In genomic region chr4:120893656-120894401, GRCm38 (mm10) we compare ENCODE assay signal across 20 mouse cellular contexts. TPM values are rescaled to one million over a fixed set of nuclear protein-coding genes. Genes with fewer than 3 reads are reported as not detected.
A peak's percentile ranks its signal among the peaks of the same experiment; 100 is the strongest.
DNase-seq lines count a peak whose midpoint lies in the region; ATAC-seq and TF ChIP-seq lines count a peak whose summit lies in the region.
"Had no signal": no experiment of that assay in that cellular context is flagged by ENCODE, and none has a peak within 500 bp of the region (broad histone marks: within the 10 kb centered on the region; RNA-seq: fewer than 3 reads in every experiment).

No protein-coding gene starts in this region.

- DNase-seq in frontal cortex, postnatal 14 days (ENCODE audit: low spot score in 2 of 2) = no peak
- DNase-seq in left cerebral cortex, adult 2 months (ENCODE audit: extremely low spot score in 1 of 2, low spot score in 2 of 2) = no peak
- DNase-seq in left cerebral cortex, postnatal 10 days (ENCODE audit: extremely low spot score in 1 of 2, low spot score in 2 of 2) = no peak
- peak; percentile 21 for DNase-seq in NIH3T3 (ENCODE audit: low read depth)
- DNase-seq in cerebellum, adult 9-11 months = peak; percentile 81
- DNase-seq in gastrocnemius, postnatal 36 days = no peak
- DNase-seq in layer of hippocampus, postnatal 36 days = no peak
- DNase-seq: adrenal gland, postnatal 14 days; embryo, embryonic 11 days; heart, postnatal 4 days; lung, postnatal 14 days; right cerebral cortex, postnatal 25 days had no signal

- H3K4me3 ChIP-seq in left cerebral cortex, adult 2 months = no peak overlapping the region
- H3K4me3 ChIP-seq: forebrain, embryonic 12.5 days; heart, embryonic 12.5 days; limb, embryonic 13.5 days; liver, embryonic 15.5 days; megakaryocyte, embryonic 14.5 days had no signal

- H3K27ac ChIP-seq in left cerebral cortex, adult 2 months = peak overlapping the region; percentile 77
- H3K27ac ChIP-seq: forebrain, embryonic 12.5 days; limb, embryonic 13.5 days; liver, embryonic 15.5 days had no signal

- intact Hi-C loops in left cerebral cortex, adult 2 months (cut with DNase I) = no loop called here
- intact Hi-C loops in left cerebral cortex, postnatal 10 days (cut with DNase I) = no loop called here
- intact Hi-C loops in gastrocnemius, postnatal 36 days (cut with DNase I) = no loop called here

- no peak for TF ChIP-seq CTCF in left cerebral cortex, adult 2 months (IDR thresholded peaks at IDR 0.05)

- ATAC-seq in frontal cortex, adult (ENCODE audit: low TSS enrichment) = peak; percentile 41
- ATAC-seq: inflammation-experienced regulatory T-cells, adult 6 months; midbrain, embryonic 16.5 days had no signal

RNA-seq across cellular contexts. Expression of gene Exo5, which starts 31.0 kb away (rescaled TPM):
- 10 to 100 TPM; 11.5 to 14.7 TPM for total RNA-seq in left cerebral cortex, adult 2 months (2021)
- total RNA-seq in left cerebral cortex, postnatal 10 days (2021) = 10 to 100 TPM; 11.3 to 11.5 TPM
- total RNA-seq in gastrocnemius, postnatal 36 days (2021) = 1 to 10 TPM; 1.4 TPM
- total RNA-seq in layer of hippocampus, postnatal 36 days (2021) = 10 to 100 TPM; 11.6 to 13.0 TPM

RNA-seq across cellular contexts. Expression of gene Rims3, which starts 39.2 kb away (rescaled TPM):
- 100 to 1,000 TPM; 175 to 181 TPM for total RNA-seq in left cerebral cortex, adult 2 months (2021)
- 10 to 100 TPM; 38.9 to 41.0 TPM for total RNA-seq in left cerebral cortex, postnatal 10 days (2021)
- total RNA-seq in gastrocnemius, postnatal 36 days (2021) = under 1 TPM in 1 of 2 experiments, not detected in 1; 0.05 TPM
- 10 to 100 TPM; 25.9 to 28.9 TPM for total RNA-seq in layer of hippocampus, postnatal 36 days (2021)

RNA-seq across cellular contexts. Expression of gene Zfp69, which starts 57.7 kb away (rescaled TPM):
- 1 to 10 TPM; 2.1 to 3.2 TPM for total RNA-seq in left cerebral cortex, adult 2 months (2021)
- total RNA-seq in left cerebral cortex, postnatal 10 days (2021) = 1 to 10 TPM; 2.6 to 2.7 TPM
- under 1 TPM; 0.48 to 0.59 TPM for total RNA-seq in gastrocnemius, postnatal 36 days (2021)
- total RNA-seq in layer of hippocampus, postnatal 36 days (2021) = 1 to 10 TPM; 1.3 to 1.8 TPM

Comparison
In these comparisons a context has a peak if more than half of its experiments do, and no peak if none do; other contexts are left out.
1. DNase-seq: peak in NIH3T3 (single experiment) and cerebellum, adult 9-11 months (single experiment); none in frontal cortex, postnatal 14 days (0 of 2), left cerebral cortex, adult 2 months (0 of 2), left cerebral cortex, postnatal 10 days (0 of 2), gastrocnemius, postnatal 36 days (0 of 2) and layer of hippocampus, postnatal 36 days (0 of 2).
2. RNA of gene Exo5, which starts 31.0 kb away (total RNA-seq): 11.5 to 14.7 TPM in left cerebral cortex, adult 2 months, 11.6 to 13.0 TPM in layer of hippocampus, postnatal 36 days and 11.3 to 11.5 TPM in left cerebral cortex, postnatal 10 days; 1.4 TPM in gastrocnemius, postnatal 36 days; every median in the first group is over 4 times any median in the second.
3. RNA of gene Rims3, which starts 39.2 kb away (total RNA-seq): 175 to 181 TPM in left cerebral cortex, adult 2 months, 38.9 to 41.0 TPM in left cerebral cortex, postnatal 10 days and 25.9 to 28.9 TPM in layer of hippocampus, postnatal 36 days; 0.05 TPM in gastrocnemius, postnatal 36 days; every median in the first group is over 10 times any median in the second.